Mouse (Mus musculus) heart, postnatal 0 days (tissue): ENCODE measurements around the gene St3gal3.

Experiments used
- CTCF ChIP-seq: IDR thresholded peaks from 2 replicates; pipeline ENCODE4 v1.5.1; 2016; ENCODE audit warnings: antibody characterized with exemption, control low read depth, low read depth
- EP300 ChIP-seq: IDR thresholded peaks from 2 replicates; pipeline ENCODE4 v1.6.1; 2016; ENCODE audit warnings: antibody characterized with exemption, low read depth

DNA sequence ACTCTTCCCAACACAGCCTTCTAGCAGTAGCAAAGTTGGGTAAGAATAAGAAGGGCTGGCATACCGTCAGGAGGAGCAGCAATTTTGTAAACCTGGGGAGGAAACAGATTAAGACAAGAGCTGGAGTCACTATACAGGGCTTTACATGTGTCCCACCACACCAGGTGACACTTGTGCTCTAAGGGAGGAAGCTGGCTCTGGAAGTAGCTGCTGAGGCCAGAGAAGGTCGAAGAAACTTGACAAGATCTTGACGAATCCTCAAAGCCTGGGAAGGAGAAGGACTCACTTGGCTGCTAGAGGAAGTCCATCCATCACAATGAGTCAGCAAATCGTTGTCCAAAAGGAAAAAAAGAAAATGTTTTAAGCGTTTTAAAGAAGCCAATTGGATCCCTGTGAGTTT is 218.3 kb downstream of the St3gal3 start:
- TF ChIP-seq CTCF, result no peak
- TF ChIP-seq EP300, result no peak
